In the genomic region with DNA sequence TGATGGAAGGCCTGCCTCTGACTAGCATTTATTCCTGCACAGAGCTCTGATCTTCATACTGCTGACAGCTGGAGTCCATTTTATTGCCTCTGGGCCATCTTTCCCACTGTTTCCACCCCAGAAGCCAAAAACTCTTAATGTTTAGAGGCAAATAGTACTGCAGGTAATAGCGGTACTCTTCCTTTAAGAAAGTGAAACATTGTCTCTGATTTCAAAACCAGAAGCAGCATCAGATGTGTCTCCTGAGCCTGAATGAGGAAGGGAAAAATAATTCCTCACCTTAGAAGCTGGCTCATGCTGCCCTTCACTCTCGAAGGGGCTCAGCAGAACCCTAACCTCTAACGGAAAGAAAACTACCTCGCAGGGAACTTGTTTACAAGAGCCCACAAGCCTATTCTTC, we compare ENCODE assay signal across 8 mouse cellular contexts. TPM values are rescaled to one million over a fixed set of nuclear protein-coding genes. Genes with fewer than 3 reads are reported as not detected.
DNase-seq lines count a peak whose midpoint lies in the region; ATAC-seq lines count a peak whose summit lies in the region.
"Had no signal": no experiment of that assay in that cellular context is flagged by ENCODE, and none has a peak within 500 bp of the region (broad histone marks: within the 10 kb centered on the region; RNA-seq: fewer than 3 reads in every experiment).

No protein-coding gene starts in this region.

- DNase-seq in heart, postnatal 4 days = no peak
- DNase-seq in embryonic facial prominence, embryonic 14.5 days (ENCODE audit: low spot score) = no peak
- DNase-seq in spleen, postnatal 14 days (ENCODE audit: low spot score in 2 of 2) = no peak
- DNase-seq: thymus, adult 18-20 months had no signal

- H3K27me3 ChIP-seq in heart, embryonic 16.5 days (ENCODE audit: control insufficient read depth, insufficient read depth, low read length) = no peaks in the 10 kb centered on the region
- no peaks in the 10 kb centered on the region for H3K27me3 ChIP-seq in midbrain, embryonic 15.5 days (replicated peaks)
- H3K27me3 ChIP-seq in midbrain, embryonic 16.5 days (ENCODE audit: control insufficient read depth, insufficient read depth, low read depth, low read length) = no peaks in the 10 kb centered on the region
- H3K27me3 ChIP-seq in embryonic facial prominence, embryonic 14.5 days (replicated peaks; ENCODE audit: control insufficient read depth, insufficient read depth, low read length) = no peaks in the 10 kb centered on the region
- H3K27me3 ChIP-seq in stomach, embryonic 16.5 days (ENCODE audit: control insufficient read depth, insufficient read depth, low read length) = no peaks in the 10 kb centered on the region

- H3K27ac ChIP-seq in heart, embryonic 16.5 days (ENCODE audit: low read length) = no peak overlapping the region
- no peak overlapping the region for H3K27ac ChIP-seq in midbrain, embryonic 15.5 days
- no peak overlapping the region for H3K27ac ChIP-seq in midbrain, embryonic 16.5 days (ENCODE audit: low read length)
- H3K27ac ChIP-seq in embryonic facial prominence, embryonic 14.5 days (replicated peaks; ENCODE audit: low read depth, low read length) = no peak overlapping the region
- H3K27ac ChIP-seq in stomach, embryonic 16.5 days (ENCODE audit: low read length) = no peak overlapping the region

- 93% methylated on average over 4 of the region's 4 CpGs for WGBS in heart, embryonic 16.5 days
- 96% methylated on average over 4 of the region's 4 CpGs for WGBS in midbrain, embryonic 15.5 days
- 98% methylated on average over 4 of the region's 4 CpGs for WGBS in midbrain, embryonic 16.5 days
- 99% methylated on average over 4 of the region's 4 CpGs for WGBS in embryonic facial prominence, embryonic 14.5 days
- 93% methylated on average over 4 of the region's 4 CpGs for WGBS in stomach, embryonic 16.5 days

- peaks cover 3% of the 10 kb centered on the region for H3K4me1 ChIP-seq in heart, embryonic 16.5 days (ENCODE audit: control insufficient read depth, insufficient read depth, low read length)
- peaks cover 7% of the 10 kb centered on the region; the same call in 1 of the 2 replicates for H3K4me1 ChIP-seq in midbrain, embryonic 15.5 days
- H3K4me1 ChIP-seq in midbrain, embryonic 16.5 days (ENCODE audit: control insufficient read depth, insufficient read depth, low read length) = peaks cover 3% of the 10 kb centered on the region; the same call in 1 of the 2 replicates
- no peaks in the 10 kb centered on the region for H3K4me1 ChIP-seq in embryonic facial prominence, embryonic 14.5 days (ENCODE audit: control insufficient read depth, insufficient read depth, low read length)
- 0 out of 2 replicates have a peak, but pooled peaks cover 3% of the 10 kb centered on the region for H3K4me1 ChIP-seq in stomach, embryonic 16.5 days (ENCODE audit: control insufficient read depth, insufficient read depth, low read length)

- H3K4me3 ChIP-seq in heart, embryonic 16.5 days (ENCODE audit: low read length) = no peak overlapping the region
- no peak overlapping the region for H3K4me3 ChIP-seq in midbrain, embryonic 15.5 days
- H3K4me3 ChIP-seq in midbrain, embryonic 16.5 days (ENCODE audit: low read depth, low read length) = no peak overlapping the region
- H3K4me3 ChIP-seq in embryonic facial prominence, embryonic 14.5 days (ENCODE audit: low read depth, low read length) = no peak overlapping the region
- peak overlapping the region; percentile 77; the same call in 1 of the 2 replicates for H3K4me3 ChIP-seq in stomach, embryonic 16.5 days (replicated peaks; ENCODE audit: low read length)

- H3K4me2 ChIP-seq in heart, embryonic 16.5 days (ENCODE audit: low read depth, low read length) = 0 out of 2 replicates have a peak overlapping the region, but pooled peaks have one; percentile 79
- peak overlapping the region; percentile 89; the same call in 1 of the 2 replicates for H3K4me2 ChIP-seq in midbrain, embryonic 15.5 days
- no peak overlapping the region for H3K4me2 ChIP-seq in midbrain, embryonic 16.5 days (ENCODE audit: low read length)
- H3K4me2 ChIP-seq in embryonic facial prominence, embryonic 14.5 days (ENCODE audit: low read depth, low read length) = peak overlapping the region; percentile 71; the same call in 1 of the 2 replicates
- 0 out of 2 replicates have a peak overlapping the region, but pooled peaks have one; percentile 73 for H3K4me2 ChIP-seq in stomach, embryonic 16.5 days (ENCODE audit: low read depth, low read length)

- H3K36me3 ChIP-seq in heart, embryonic 16.5 days (ENCODE audit: control insufficient read depth, insufficient read depth) = peaks cover 35% of the 10 kb centered on the region
- H3K36me3 ChIP-seq in midbrain, embryonic 15.5 days (replicated peaks) = peaks cover 17% of the 10 kb centered on the region
- H3K36me3 ChIP-seq in midbrain, embryonic 16.5 days (ENCODE audit: control insufficient read depth, insufficient read depth, low read length) = peaks cover 4% of the 10 kb centered on the region; the same call in 1 of the 2 replicates
- peaks cover 41% of the 10 kb centered on the region for H3K36me3 ChIP-seq in embryonic facial prominence, embryonic 14.5 days (ENCODE audit: control insufficient read depth, insufficient read depth, low read length)
- peaks cover 32% of the 10 kb centered on the region for H3K36me3 ChIP-seq in stomach, embryonic 16.5 days (ENCODE audit: control insufficient read depth, insufficient read depth, low read length)

- ATAC-seq in heart, embryonic 16.5 days (replicated peaks; ENCODE audit: extremely low read depth, insufficient read depth, low FRiP score) = no peak
- ATAC-seq in midbrain, embryonic 15.5 days (replicated peaks) = no peak
- ATAC-seq in midbrain, embryonic 16.5 days = no peak
- no peak for ATAC-seq in embryonic facial prominence, embryonic 14.5 days (ENCODE audit: low read depth)
- no peak for ATAC-seq in stomach, embryonic 16.5 days (ENCODE audit: insufficient read depth, low FRiP score)

- H3K9me3 ChIP-seq in heart, embryonic 16.5 days (replicated peaks; ENCODE audit: control insufficient read depth, low read length) = peaks cover 28% of the 10 kb centered on the region
- no peaks in the 10 kb centered on the region; the same call in 1 of the 2 replicates for H3K9me3 ChIP-seq in midbrain, embryonic 15.5 days
- peaks cover 5% of the 10 kb centered on the region; the same call in 1 of the 2 replicates for H3K9me3 ChIP-seq in midbrain, embryonic 16.5 days (replicated peaks; ENCODE audit: control insufficient read depth, low read length, poor library complexity, severe bottlenecking)
- H3K9me3 ChIP-seq in embryonic facial prominence, embryonic 14.5 days (ENCODE audit: control insufficient read depth, low read length) = peaks cover 36% of the 10 kb centered on the region
- H3K9me3 ChIP-seq in stomach, embryonic 16.5 days (replicated peaks; ENCODE audit: control insufficient read depth, low read length) = peaks cover 26% of the 10 kb centered on the region

- no peak overlapping the region for H3K9ac ChIP-seq in heart, embryonic 16.5 days (ENCODE audit: low read length)
- H3K9ac ChIP-seq in midbrain, embryonic 15.5 days = no peak overlapping the region
- no peak overlapping the region for H3K9ac ChIP-seq in midbrain, embryonic 16.5 days (ENCODE audit: low read depth, low read length)
- H3K9ac ChIP-seq in embryonic facial prominence, embryonic 14.5 days (ENCODE audit: low read depth, low read length) = no peak overlapping the region
- H3K9ac ChIP-seq in stomach, embryonic 16.5 days (ENCODE audit: low read length) = no peak overlapping the region

RNA-seq across cellular contexts. Expression of gene Srpk2, which starts 26.8 kb away (rescaled TPM):
- 40.1 and 40.8 TPM in 2 replicates for polyA plus RNA-seq in heart, embryonic 16.5 days (2015; fragmentation: Nextera tagmentation; extraction: Ambion mirVana)
- total RNA-seq in heart, postnatal 4 days (2021) = 10 to 100 TPM; 61.5 to 68.3 TPM
- 105 and 107 TPM in 2 replicates for polyA plus RNA-seq in midbrain, embryonic 15.5 days (2015; fragmentation: Nextera tagmentation; extraction: Ambion mirVana)
- polyA plus RNA-seq in midbrain, embryonic 16.5 days (2015; fragmentation: Nextera tagmentation; extraction: Ambion mirVana) = 105 and 112 TPM in 2 replicates
- polyA plus RNA-seq in embryonic facial prominence, embryonic 14.5 days (2014; fragmentation: Nextera tagmentation; extraction: Ambion mirVana) = 51.2 and 57.3 TPM in 2 replicates
- 33.9 and 36.2 TPM in 2 replicates for polyA plus RNA-seq in stomach, embryonic 16.5 days (2015; fragmentation: Nextera tagmentation; extraction: Ambion mirVana)
